Mouse (Mus musculus) kidney, postnatal 14 days (tissue): ENCODE data around the gene Washc1.
"Not testable (repeated sequence)": the region's sequence is repeated elsewhere in the genome, so short reads cannot be mapped to it uniquely, and the experiment has no call there.

Experiments used
- DNase-seq: peaks from one replicate; pipeline ENCODE4 v3.0.0; 2022; ENCODE audit warnings: mixed read lengths

Washc1 gene

GRCm38 (mm10) chr17:66118991-66119390 lies 7.6 kb downstream of the Washc1 start:
- no peak for DNase-seq

GRCm38 (mm10) chr17:66120701-66121100 lies 9.4 kb downstream of the Washc1 start:
- no peak for DNase-seq

- peak; percentile 95 for DNase-seq
Observed at GRCm38 (mm10) chr17:66123066-66123815, 11.9 kb downstream of the Washc1 start, which contains the start of gene Ddx11. Ddx11 (plus strand) TSS chr17:66123520.

DNA sequence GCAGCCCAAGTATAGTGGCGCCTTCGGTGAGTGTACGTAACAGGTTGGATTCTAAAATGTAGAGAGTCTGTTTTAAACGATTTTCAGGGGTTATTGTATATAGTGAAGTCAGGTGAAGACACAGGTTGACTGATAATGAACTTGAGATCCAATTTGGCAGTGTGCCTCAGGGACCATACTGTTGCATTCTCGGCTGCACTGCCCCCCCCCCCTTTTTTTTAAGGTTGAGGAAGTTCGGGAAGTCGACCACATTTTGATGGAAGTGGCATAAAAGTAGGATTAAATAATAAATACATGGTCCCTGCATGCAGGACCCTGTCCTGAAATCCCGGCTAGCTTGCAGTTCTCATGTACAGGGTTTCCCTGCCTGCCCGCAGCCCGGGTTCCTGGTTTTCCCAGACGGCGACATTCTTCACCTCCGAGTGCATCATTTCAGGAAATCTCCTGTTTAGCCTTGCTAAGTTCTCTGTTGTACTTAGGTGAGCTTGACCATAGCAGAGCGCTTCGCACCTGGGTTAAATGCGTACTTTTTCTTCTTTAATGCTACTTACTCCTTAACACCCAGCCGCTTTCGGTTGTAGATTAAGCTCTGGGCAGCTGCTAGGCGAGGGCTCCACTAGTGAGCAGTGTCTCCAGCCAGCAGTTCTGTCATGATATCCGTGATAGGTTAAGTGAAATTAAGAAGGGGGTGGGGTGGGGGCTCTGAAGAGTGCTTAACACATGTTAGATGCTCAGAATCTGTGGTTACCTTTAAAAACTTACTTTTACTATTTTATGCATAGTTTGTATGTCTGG lies 12.7 kb downstream of the Washc1 start:
- DNase-seq, result peak; percentile 12

DNA sequence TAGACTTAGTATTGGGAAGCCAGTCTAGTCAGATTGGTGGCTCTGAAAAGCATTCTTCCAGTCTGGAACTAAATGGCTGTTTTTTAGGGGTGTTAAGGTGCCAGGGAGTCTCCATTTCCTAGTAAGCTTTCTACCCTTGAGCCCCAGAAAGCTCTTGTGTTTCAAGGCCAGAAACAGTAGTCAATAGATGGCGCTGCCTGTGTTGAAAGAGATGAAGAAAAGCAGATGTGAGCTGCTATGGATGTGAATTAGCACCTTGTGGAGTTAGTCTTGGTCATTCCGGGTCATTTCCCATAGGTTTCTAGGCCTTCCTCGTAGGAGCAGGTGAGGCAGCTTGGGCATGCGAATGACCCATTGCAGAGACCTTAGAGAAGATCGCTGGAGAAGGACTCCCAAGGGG lies 13.9 kb downstream of the Washc1 start:
- DNase-seq, result no peak

- no peak for DNase-seq
Observed at GRCm38 (mm10) chr17:66130371-66130770, 19.0 kb downstream of the Washc1 start.

DNA sequence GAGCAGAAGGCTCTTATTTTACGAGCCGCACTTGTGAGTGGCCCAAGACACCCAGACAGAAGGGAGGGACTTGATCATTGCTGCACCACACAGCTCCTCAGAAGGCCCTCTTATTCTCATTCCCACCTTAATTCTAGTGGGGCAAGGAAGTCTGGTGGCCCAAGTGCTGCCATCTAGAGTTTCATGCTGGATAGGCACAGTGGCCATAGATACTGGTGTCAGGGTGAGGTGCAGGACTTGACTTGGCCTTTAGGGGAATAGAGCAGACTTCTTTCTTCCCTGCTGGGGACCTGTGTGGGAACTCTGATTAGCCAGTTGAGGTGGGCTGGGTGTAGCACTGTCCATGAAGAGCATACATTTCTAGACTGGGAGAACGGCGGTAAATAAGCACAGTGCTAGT lies 19.9 kb downstream of the Washc1 start:
- DNase-seq, result no peak

DNA sequence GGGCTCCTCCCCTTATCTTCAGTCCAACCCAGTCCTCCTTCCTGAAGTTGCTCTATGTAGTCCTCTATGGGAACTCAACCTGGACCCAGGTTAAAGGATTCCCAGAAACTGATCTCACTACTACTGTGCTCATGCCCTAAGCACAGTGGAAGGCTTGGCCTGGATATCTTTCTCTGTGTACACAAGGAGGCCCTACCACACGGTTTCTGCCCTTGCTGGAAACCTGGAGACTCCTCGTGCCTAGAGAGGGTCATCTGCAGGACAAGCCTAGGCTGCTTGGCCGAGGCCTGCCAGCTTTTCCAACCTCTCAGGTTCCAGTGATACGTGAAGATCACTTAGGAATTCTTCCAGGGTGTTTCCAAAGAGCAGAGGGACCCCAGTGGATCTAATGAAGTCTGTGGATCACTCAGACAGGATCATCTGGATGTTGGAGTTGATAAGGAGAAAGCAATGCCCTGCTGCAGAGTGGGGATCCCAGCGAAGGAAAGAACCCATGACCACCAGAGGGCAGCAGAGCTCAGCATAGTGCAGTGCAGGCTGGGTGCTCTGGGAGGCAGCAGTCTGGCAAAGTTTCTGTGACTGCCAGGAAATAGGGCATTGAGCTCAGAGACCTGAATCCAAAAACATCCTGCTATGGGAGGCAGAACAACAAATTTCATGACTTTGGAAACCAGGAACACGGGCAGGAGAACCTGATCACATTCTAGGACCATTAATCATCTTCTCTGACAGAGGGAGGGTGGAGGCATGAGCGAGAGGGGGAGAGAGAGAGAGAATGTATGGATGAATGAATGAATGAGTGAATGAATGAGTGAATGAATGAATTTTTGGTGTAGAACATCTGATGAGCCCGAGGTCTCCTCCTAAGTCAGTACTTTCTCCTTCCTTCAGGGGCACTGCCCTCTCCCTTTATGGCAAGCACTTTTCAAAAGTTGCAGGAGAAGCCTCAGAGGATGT lies 41.6 kb downstream of the Washc1 start:
- DNase-seq, result not testable (repeated sequence)

DNA sequence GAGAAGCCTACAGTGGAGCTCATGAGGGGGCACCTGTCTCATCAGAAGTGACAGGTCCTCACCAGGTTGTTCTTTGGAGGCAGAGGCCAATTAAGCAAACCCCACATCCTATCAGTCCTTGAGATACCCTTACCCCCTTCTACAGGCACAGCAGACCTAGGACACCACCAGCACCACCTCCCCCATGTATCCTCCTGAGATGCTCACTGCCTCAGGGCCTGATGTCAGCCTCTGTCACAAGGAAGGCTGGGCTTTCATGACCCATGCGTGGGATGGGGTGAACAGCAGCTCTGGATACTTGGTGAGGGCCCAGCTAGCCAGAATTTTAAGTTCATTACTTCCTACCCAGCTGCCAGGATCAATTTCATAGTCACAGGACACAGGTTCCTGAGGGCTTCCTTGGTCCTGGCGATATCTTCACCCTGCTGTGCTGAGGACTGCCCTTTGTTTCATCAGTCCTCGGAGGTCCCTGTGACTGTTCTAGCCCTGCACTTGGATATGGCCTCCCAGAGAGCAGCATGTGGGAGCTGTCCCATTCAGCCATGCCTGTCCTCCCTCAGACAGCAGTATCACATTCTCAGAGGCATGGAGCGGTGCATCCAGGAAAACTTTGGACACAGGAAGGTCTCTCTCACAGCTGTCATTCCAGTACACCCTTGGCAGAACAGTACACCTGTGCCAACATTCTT lies 42.5 kb downstream of the Washc1 start:
- not testable (repeated sequence) for DNase-seq

GRCm38 (mm10) chr17:66154876-66155275 lies 43.5 kb downstream of the Washc1 start:
- no peak for DNase-seq

- no peak for DNase-seq
Observed at GRCm38 (mm10) chr17:66158271-66158670, 46.9 kb downstream of the Washc1 start.

DNA sequence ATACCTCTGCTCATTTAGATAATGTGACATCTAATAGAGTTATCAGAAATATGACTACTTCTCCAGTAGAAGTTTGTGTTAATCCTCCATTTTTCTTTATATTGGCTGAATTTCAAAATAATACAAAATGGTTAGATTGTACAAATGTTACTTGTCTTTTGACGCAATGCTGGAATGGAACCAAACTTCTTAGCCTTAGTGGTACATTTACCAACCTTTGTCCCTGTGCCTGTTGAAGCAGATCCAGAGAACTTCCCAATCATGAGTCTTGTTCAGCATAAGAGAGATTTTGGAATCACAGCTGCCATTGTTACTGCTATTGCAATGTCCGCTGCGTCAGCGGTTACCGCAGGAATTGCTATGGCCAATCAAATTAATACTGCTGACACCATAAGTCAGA lies 55.8 kb downstream of the Washc1 start:
- DNase-seq, result not testable (repeated sequence)
